In genomic region chr1:151065090-151065567, GRCm38 (mm10) we compare ENCODE assay signal across 9 mouse cellular contexts.
DNase-seq lines count a peak whose midpoint lies in the region; TF ChIP-seq lines count a peak whose summit lies in the region.
"Had no signal": no experiment of that assay in that cellular context is flagged by ENCODE, and none has a peak within 500 bp of the region (broad histone marks: within the 10 kb centered on the region; RNA-seq: fewer than 3 reads in every experiment).

No protein-coding gene starts in this region.

- intact Hi-C loops in gastrocnemius, adult 2 months (cut with DNase I) = no loop called here
- intact Hi-C loops in gastrocnemius, postnatal 36 days (cut with DNase I) = no loop called here
- intact Hi-C loops in heart, postnatal 10 days (cut with DNase I) = no loop called here

- H3K27ac ChIP-seq in gastrocnemius, adult 2 months = peak overlapping the region; percentile 20
- no peak overlapping the region for H3K27ac ChIP-seq in layer of hippocampus, adult 2 months

- DNase-seq in gastrocnemius, adult 2 months = no peak
- DNase-seq in gastrocnemius, postnatal 36 days = no peak
- DNase-seq in layer of hippocampus, adult 2 months (ENCODE audit: low spot score in 2 of 2) = no peak
- no peak for DNase-seq in layer of hippocampus, postnatal 10 days (ENCODE audit: low spot score in 2 of 2)
- peak; percentile 53 to 57 for DNase-seq in heart, postnatal 10 days
- DNase-seq in lung, postnatal 36 days = peak; percentile 43
- no peak for DNase-seq in left cerebral cortex, adult 9 months (ENCODE audit: low spot score in 2 of 2)
- no peak for DNase-seq in right cerebral cortex, postnatal 10 days (ENCODE audit: low spot score in 2 of 2)
- DNase-seq: cerebellum, postnatal 36 days had no signal

- H3K4me3 ChIP-seq in gastrocnemius, adult 2 months = no peak overlapping the region
- H3K4me3 ChIP-seq in layer of hippocampus, adult 2 months = no peak overlapping the region

- TF ChIP-seq CTCF in gastrocnemius, adult 2 months (IDR thresholded peaks at IDR 0.05) = peak; percentile 26
- TF ChIP-seq CTCF in layer of hippocampus, adult 2 months (conservative IDR thresholded peaks at IDR 0.05) = peak; percentile 36

Comparison
In these comparisons a context has a peak if more than half of its experiments do, and no peak if none do; other contexts are left out.
1. DNase-seq: peak in heart, postnatal 10 days (2 of 2) and lung, postnatal 36 days (single experiment); none in gastrocnemius, adult 2 months (single experiment), gastrocnemius, postnatal 36 days (0 of 2), layer of hippocampus, adult 2 months (0 of 2), layer of hippocampus, postnatal 10 days (0 of 2), left cerebral cortex, adult 9 months (0 of 2) and right cerebral cortex, postnatal 10 days (0 of 2).